Mouse (Mus musculus) liver, adult 2 months (tissue): ENCODE measurements at regions not wholly inside any gene's neighbourhood (a gene's known extent, or its start where the extent isn't known, plus 50 kb on each side); places are given as distances from the start of the nearest gene placed in this dataset.

Experiments used
- DNase-seq: peaks from one replicate; pipeline ENCODE4 v3.0.0-alpha.2; 2011; ENCODE audit warnings: low read depth, low spot score; ENCODE audit errors: extremely low read depth
- H3K27ac ChIP-seq: fragments of 200-500 bp; replicated peaks from 2 replicates; pipeline ENCODE4 v1.5.1; 2012; ENCODE audit warnings: low read depth, mild to moderate bottlenecking, control low read depth, inconsistent platforms, low read length; ENCODE audit not compliant: insufficient read depth
- H3K27me3 ChIP-seq: fragments of 200-500 bp; 2 replicates; pipeline ENCODE4 v1.6.1; 2012; ENCODE audit warnings: mild to moderate bottlenecking, moderate library complexity, low read length, inconsistent platforms; ENCODE audit not compliant: control insufficient read depth, insufficient read depth
- H3K36me3 ChIP-seq: fragments of 200-500 bp; 2 replicates; pipeline ENCODE4 v1.6.1; 2012; ENCODE audit warnings: low read length, inconsistent platforms; ENCODE audit not compliant: control insufficient read depth, insufficient read depth
- H3K4me1 ChIP-seq: fragments of 200-500 bp; 2 replicates; pipeline ENCODE4 v1.6.1; 2011; ENCODE audit warnings: low read length; ENCODE audit not compliant: control insufficient read depth, insufficient read depth
- H3K4me3 ChIP-seq: fragments of 200-500 bp; 2 replicates; pipeline ENCODE4 v1.5.1; 2011; ENCODE audit warnings: low read depth, mild to moderate bottlenecking, control low read depth, low read length, moderate library complexity; ENCODE audit not compliant: insufficient read depth
- H3K79me2 ChIP-seq: fragments of 200-500 bp; 2 replicates; pipeline ENCODE4 v1.6.1; 2012; ENCODE audit warnings: inconsistent platforms, mild to moderate bottlenecking, low read length, moderate library complexity; ENCODE audit not compliant: control insufficient read depth, insufficient read depth
- H3K9ac ChIP-seq: fragments of 200-500 bp; 2 replicates; pipeline ENCODE4 v1.6.1; 2012; ENCODE audit warnings: low read depth, mild to moderate bottlenecking, control low read depth, inconsistent platforms, low read length
- CTCF ChIP-seq: fragments of 200-500 bp; IDR thresholded peaks from 2 replicates; pipeline ENCODE4 v1.5.1; 2011; ENCODE audit warnings: low read depth, low read length, control low read depth
- POLR2A ChIP-seq: fragments of 200-500 bp; IDR thresholded peaks from 2 replicates; pipeline ENCODE4 v1.6.1; 2011; ENCODE audit warnings: low read length, control low read depth; ENCODE audit not compliant: insufficient read depth; ENCODE audit errors: extremely low read depth
- WGBS: fragments of 180-500 bp; shearing (Covaris S2); methylation state at CpG from one replicate; pipeline ENCODE4 v1.1.7; 2018; 5-methylcytosine and 5-hydroxymethylcytosine counted together

DNA sequence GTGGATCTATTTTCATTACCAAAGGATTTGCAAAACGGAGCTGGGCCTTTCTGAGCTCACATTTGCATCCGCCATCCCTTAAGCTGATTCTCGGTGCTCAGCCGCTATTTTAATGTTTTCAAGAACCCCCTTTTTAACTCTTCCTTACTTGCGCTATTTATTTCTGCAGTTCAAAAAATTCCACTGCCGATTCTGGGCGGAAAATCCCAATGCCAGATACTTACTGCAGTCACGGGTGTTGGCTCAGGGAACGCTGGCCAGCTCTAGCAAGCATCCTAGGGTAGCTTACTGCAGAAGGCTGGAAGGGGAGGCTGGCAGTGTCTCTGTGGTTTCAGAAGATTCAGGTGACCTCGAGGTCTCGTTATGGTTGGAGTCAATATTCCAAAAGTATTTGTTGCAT lies 159.4 kb downstream of the Faxc start:
- Histone ChIP-seq H3K27me3 (no peaks in the 10 kb centered on the region), H3K36me3 (no peaks in the 10 kb centered on the region), H3K4me3 (no peak overlapping the region), H3K4me1 (no peaks in the 10 kb centered on the region), H3K79me2 (no peaks in the 10 kb centered on the region), H3K27ac (no peak overlapping the region), H3K9ac (no peak overlapping the region)
- 80% methylated on average over 11 of the region's 11 CpGs for WGBS
- no peak for DNase-seq
- TF ChIP-seq POLR2A (no peak), CTCF (no peak)

DNA sequence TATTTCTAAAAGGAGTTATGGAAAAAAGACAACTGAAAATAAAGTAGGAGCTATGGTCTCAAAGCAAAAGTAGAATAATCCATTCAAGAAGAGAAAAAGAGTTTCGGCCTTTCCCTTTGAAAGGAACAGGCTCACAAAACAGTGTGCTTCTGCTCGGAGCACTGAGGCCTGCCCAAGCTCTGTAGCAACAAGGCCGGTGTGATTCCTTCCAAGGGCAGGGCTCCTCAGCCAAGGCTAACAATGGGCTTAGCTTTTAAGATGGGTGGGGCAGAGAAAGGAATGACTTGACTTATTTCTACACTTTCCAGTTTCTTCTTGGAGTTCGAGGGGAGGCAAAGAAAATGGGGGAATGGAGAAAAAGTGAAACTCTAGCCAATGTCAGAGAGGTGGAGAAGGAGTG lies 161.4 kb downstream of the Faxc start:
- TF ChIP-seq CTCF (no peak), POLR2A (no peak)
- H3K36me3 ChIP-seq: no peaks in the 10 kb centered on the region
- WGBS: 78% methylated on average over 4 of the region's 4 CpGs
- H3K27me3 ChIP-seq: no peaks in the 10 kb centered on the region
- H3K79me2 ChIP-seq: no peaks in the 10 kb centered on the region
- H3K9ac ChIP-seq: no peak overlapping the region
- DNase-seq: no peak
- H3K27ac ChIP-seq: no peak overlapping the region
- no peaks in the 10 kb centered on the region for H3K4me1 ChIP-seq
- no peak overlapping the region for H3K4me3 ChIP-seq

DNA sequence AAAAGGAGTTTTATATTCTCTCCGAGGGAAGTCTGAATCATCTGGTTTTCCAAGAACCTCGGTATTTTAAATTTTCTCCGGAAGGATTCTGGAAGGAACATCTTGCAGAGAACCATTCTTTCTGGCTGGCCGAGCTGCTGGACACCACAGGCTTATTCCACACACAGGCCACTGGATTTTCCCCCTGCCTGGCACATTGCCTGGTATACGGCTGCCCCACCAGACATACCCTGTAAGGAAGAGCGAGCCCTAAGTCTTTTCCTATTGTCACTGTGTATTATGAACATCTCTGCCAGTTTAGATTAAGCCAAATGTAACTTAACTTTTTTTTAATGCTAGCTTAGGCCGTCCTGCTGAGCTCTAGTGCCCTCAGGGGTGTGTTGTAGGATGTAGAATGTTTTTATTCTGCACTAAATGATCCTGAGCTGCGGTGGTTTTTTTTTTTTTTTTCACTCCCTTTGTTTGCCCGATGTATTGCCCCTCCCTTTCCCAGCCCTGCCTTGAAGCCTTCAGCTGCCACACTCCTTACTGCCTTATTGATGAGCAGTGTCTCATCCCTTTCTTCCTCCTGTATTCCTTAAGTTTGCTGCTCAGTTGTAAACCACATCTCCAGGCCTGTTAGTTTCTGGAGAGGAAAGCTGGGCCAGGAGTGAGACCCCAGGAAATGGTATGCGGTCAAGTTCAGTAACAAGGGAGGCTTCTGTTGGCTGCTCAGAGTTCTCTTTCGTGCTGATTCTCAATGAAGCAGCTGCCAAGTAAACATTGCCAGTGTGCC lies 164.3 kb downstream of the Faxc start:
- 49% methylated on average over 11 of the region's 11 CpGs for WGBS

DNA sequence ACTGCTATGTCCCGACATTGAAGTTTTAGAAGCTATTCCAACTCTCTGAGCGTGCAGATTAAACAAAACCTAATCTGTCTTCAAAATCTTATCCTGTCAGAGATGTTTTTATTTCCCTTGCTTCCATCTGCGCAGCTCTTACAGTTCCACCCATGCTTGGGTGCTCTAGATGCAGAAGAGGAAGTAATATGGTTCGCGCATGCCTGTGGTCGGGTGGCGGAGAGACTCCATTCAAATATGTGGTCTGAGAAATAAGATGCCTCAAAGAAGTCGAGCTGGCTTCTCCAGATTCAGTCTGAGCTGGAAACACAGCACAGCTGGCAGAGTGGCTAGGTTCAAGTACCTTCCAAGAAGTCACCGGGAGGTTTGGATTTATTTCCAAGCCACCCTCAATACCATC lies 167.5 kb downstream of the Faxc start:
- Histone ChIP-seq H3K79me2 (no peaks in the 10 kb centered on the region), H3K9ac (no peak overlapping the region), H3K4me3 (no peak overlapping the region), H3K27ac (no peak overlapping the region), H3K27me3 (no peaks in the 10 kb centered on the region), H3K36me3 (no peaks in the 10 kb centered on the region), H3K4me1 (no peaks in the 10 kb centered on the region)
- WGBS: 84% methylated on average over 9 of the region's 9 CpGs
- TF ChIP-seq POLR2A (no peak), CTCF (no peak)
- DNase-seq: no peak

More for the DNA sequence above, 164.3 kb downstream of the Faxc start:
- Histone ChIP-seq H3K4me1 (no peaks in the 10 kb centered on the region), H3K9ac (no peak overlapping the region), H3K79me2 (no peaks in the 10 kb centered on the region), H3K27ac (no peak overlapping the region), H3K4me3 (no peak overlapping the region), H3K36me3 (no peaks in the 10 kb centered on the region), H3K27me3 (no peaks in the 10 kb centered on the region)
- no peak for DNase-seq
- TF ChIP-seq POLR2A (no peak), CTCF (no peak)

DNA sequence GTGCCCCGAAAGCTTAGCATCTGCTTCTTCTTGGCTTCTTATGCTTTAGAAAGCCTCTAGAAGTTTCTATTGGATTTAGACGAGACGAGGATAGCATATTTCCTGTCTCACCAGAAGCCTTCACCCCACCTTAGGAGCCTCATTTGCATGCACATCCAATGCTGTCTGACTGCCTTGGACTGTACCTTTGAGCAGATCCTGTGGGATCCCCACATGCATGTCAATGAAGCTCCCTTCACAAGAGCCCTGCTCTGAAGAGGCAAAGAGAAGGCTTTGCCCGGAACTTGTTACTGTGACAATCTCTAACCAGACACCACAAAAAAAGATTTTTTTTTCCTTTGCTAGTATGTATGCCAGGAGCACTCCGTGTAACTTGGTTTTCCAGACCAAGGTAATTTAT lies 171.3 kb downstream of the Faxc start:
- no peaks in the 10 kb centered on the region for H3K27me3 ChIP-seq
- DNase-seq: no peak
- TF ChIP-seq CTCF: no peak
- TF ChIP-seq POLR2A: no peak
- H3K79me2 ChIP-seq: no peaks in the 10 kb centered on the region
- 82% methylated on average over 5 of the region's 5 CpGs for WGBS
- H3K4me1 ChIP-seq: no peaks in the 10 kb centered on the region
- H3K36me3 ChIP-seq: no peaks in the 10 kb centered on the region
- H3K27ac ChIP-seq: no peak overlapping the region
- H3K9ac ChIP-seq: no peak overlapping the region
- H3K4me3 ChIP-seq: no peak overlapping the region

DNA sequence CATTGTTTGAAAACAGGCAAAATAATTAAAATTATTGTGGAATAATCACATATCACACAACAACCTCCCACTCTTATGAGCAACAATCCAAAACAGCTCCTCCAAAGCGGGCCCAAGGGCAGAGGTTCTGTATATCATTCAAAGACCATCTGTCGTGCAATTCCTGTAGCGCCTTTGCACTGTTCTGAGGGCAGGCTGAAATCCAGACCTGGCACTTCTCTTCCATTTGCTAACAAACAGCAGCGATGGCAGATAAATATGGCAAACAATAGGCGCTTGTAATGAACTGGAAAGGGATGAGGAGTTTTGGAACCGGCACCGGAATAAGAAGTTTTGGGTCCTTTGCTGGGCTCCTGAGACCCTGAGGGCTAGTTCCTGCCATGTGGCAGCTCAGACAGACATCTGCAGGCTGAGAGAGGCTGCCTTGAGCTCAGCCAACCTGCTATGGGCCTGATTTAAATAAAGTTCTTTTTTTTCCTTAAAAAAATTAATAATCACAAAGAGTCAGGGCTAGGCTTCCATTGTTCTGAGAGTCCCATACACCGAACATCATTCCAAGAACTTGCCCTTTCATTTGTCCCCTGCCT lies 172.0 kb downstream of the Faxc start:
- TF ChIP-seq POLR2A (no peak), CTCF (no peak)
- H3K27me3 ChIP-seq: no peaks in the 10 kb centered on the region
- H3K27ac ChIP-seq: no peak overlapping the region
- no peak overlapping the region for H3K9ac ChIP-seq
- no peaks in the 10 kb centered on the region for H3K79me2 ChIP-seq
- no peaks in the 10 kb centered on the region for H3K36me3 ChIP-seq
- no peak overlapping the region for H3K4me3 ChIP-seq
- 82% methylated on average over 8 of the region's 8 CpGs for WGBS
- H3K4me1 ChIP-seq: no peaks in the 10 kb centered on the region
- DNase-seq: no peak
